In genomic region chr7:69964002-69964401, GRCm38 (mm10) we compare ENCODE assay signal across 24 mouse cellular contexts.
"Had no signal": no experiment of that assay in that cellular context is flagged by ENCODE, and none has a peak within 500 bp of the region (broad histone marks: within the 10 kb centered on the region; RNA-seq: fewer than 3 reads in every experiment).

No protein-coding gene starts in this region.

- H3K4me1 ChIP-seq: megakaryocyte, embryonic 14.5 days; midbrain, embryonic 10.5 days; midbrain, embryonic 13.5 days; neural tube, embryonic 13.5 days; stomach, embryonic 15.5 days had no signal

- ATAC-seq: inflammation-experienced regulatory T-cells, adult 6 months; intestine, embryonic 16.5 days; liver, postnatal 0 days; midbrain, embryonic 13.5 days; midbrain, embryonic 16.5 days had no signal

- DNase-seq: kidney, adult 18-20 months; kidney, adult 9 months; kidney, postnatal 25 days; layer of hippocampus, postnatal 36 days; liver, postnatal 0 days; retina, postnatal 1 day; right cerebral cortex, postnatal 25 days; spleen, adult 18-20 months; thymus, adult 2 months; thymus, postnatal 14 days; thymus, postnatal 4 days had no signal

- H3K4me3 ChIP-seq: left cerebral cortex, adult 2 months; megakaryocyte, embryonic 14.5 days; midbrain, embryonic 10.5 days; midbrain, embryonic 13.5 days; myocyte; neural tube, embryonic 13.5 days; stomach, embryonic 15.5 days had no signal

- H3K27me3 ChIP-seq: megakaryocyte, embryonic 14.5 days; midbrain, embryonic 13.5 days; stomach, embryonic 15.5 days had no signal

- H3K36me3 ChIP-seq: midbrain, embryonic 10.5 days; midbrain, embryonic 13.5 days; neural tube, embryonic 13.5 days; stomach, embryonic 15.5 days had no signal

- H3K9ac ChIP-seq: liver, embryonic 14.5 days; liver, postnatal 0 days; midbrain, embryonic 13.5 days; neural tube, embryonic 13.5 days; stomach, embryonic 15.5 days had no signal

- H3K9me3 ChIP-seq: midbrain, embryonic 10.5 days; midbrain, embryonic 13.5 days; neural tube, embryonic 13.5 days; stomach, embryonic 15.5 days had no signal

- H3K4me2 ChIP-seq: liver, embryonic 11.5 days; midbrain, embryonic 13.5 days; neural tube, embryonic 13.5 days; stomach, embryonic 15.5 days had no signal

- H3K27ac ChIP-seq: kidney, postnatal 0 days; left cerebral cortex, adult 2 months; liver, embryonic 14.5 days; midbrain, embryonic 10.5 days; midbrain, embryonic 13.5 days; neural tube, embryonic 13.5 days; stomach, embryonic 15.5 days had no signal
